Mouse (Mus musculus): ENCODE measurements at regions not wholly inside any gene's neighbourhood (a gene's known extent, or its start where the extent isn't known, plus 50 kb on each side); places are given as distances from the start of the nearest gene placed in this dataset.

GRCm38 (mm10) chr12:27977548-27978256 lies 574.5 kb downstream of the Dcdc2c start:
- no peak overlapping the region for H3K4me2 ChIP-seq
- H3K27ac ChIP-seq (ENCODE audit: low read depth, low read length), result no peak overlapping the region; the same call in 1 of the 2 replicates
- H3K9ac ChIP-seq (ENCODE audit: low read length), result no peak overlapping the region
- WGBS, result 57% methylated on average over 9 of the region's 9 CpGs
- H3K36me3 ChIP-seq (ENCODE audit: control insufficient read depth, insufficient read depth, low read length), result no peaks in the 10 kb centered on the region
- ATAC-seq (ENCODE audit: low FRiP score) (no peak), DNase-seq (ENCODE audit: low spot score, missing footprints) (peak; percentile 87)
- no peak overlapping the region for H3K4me3 ChIP-seq (ENCODE audit: low read depth, low read length)
- no peaks in the 10 kb centered on the region for H3K27me3 ChIP-seq (ENCODE audit: control insufficient read depth, insufficient read depth, low read length)
- no peaks in the 10 kb centered on the region for H3K9me3 ChIP-seq (ENCODE audit: control insufficient read depth, low read length)
- peaks cover 13% of the 10 kb centered on the region for H3K4me1 ChIP-seq (ENCODE audit: control insufficient read depth, insufficient read depth, low read length)

DNA sequence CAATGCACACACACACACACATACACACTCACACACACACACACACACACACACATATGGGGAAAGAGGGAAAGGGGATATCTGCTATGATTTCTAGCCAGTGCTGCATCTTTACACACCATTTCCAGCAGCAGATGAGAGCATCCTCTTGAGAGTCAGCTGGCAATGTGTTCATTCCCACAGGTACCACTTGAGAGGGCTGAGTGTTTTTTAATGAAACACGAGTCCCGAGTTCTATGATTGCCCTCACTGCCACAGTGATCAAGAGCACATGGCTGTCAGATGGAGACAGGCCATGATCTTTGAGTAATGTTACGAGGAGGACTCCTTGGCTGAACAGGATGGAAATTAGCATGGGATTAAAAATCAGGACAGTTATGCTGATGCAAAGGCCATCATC lies 589.3 kb downstream of the Dcdc2c start:
- no peak overlapping the region for H3K4me2 ChIP-seq
- H3K4me1 ChIP-seq (ENCODE audit: control insufficient read depth, insufficient read depth, low read length), result no peaks in the 10 kb centered on the region
- 68% methylated on average over 3 of the region's 3 CpGs for WGBS
- DNase-seq (ENCODE audit: low spot score, missing footprints) (no peak), ATAC-seq (ENCODE audit: low FRiP score) (no peak)
- H3K36me3 ChIP-seq (ENCODE audit: control insufficient read depth, insufficient read depth, low read length), result no peaks in the 10 kb centered on the region
- no peaks in the 10 kb centered on the region for H3K9me3 ChIP-seq (ENCODE audit: control insufficient read depth, low read length)
- H3K9ac ChIP-seq (ENCODE audit: low read length), result no peak overlapping the region
- H3K27me3 ChIP-seq (ENCODE audit: control insufficient read depth, insufficient read depth, low read length), result no peaks in the 10 kb centered on the region
- no peak overlapping the region for H3K27ac ChIP-seq (ENCODE audit: low read depth, low read length)
- H3K4me3 ChIP-seq (ENCODE audit: low read depth, low read length), result no peak overlapping the region

DNA sequence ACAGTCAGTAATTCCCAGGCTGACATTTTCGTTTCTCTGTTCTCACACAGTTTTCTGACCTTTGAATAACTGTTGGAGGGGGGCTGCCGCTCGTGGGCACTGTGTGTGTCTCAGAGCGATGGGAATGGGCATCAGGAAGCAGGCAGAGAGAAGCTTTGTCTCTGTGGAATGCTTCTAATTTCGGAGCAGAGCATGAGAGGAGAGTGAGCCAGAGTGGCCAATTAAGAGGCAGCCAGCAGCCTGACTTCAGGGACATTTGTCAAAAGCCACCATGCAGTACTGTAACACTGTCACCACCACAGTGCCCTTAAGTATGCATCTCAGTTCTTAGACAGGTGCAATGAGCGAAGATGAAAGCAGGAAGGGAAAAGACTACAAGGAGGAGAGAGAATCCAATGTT lies 592.1 kb downstream of the Dcdc2c start:
- ATAC-seq (ENCODE audit: low FRiP score) (no peak), DNase-seq (ENCODE audit: low spot score, missing footprints) (no peak)
- Histone ChIP-seq H3K36me3 (ENCODE audit: control insufficient read depth, insufficient read depth, low read length) (no peaks in the 10 kb centered on the region), H3K27ac (ENCODE audit: low read depth, low read length) (no peak overlapping the region), H3K27me3 (ENCODE audit: control insufficient read depth, insufficient read depth, low read length) (no peaks in the 10 kb centered on the region), H3K4me3 (ENCODE audit: low read depth, low read length) (no peak overlapping the region), H3K9ac (ENCODE audit: low read length) (no peak overlapping the region), H3K4me1 (ENCODE audit: control insufficient read depth, insufficient read depth, low read length) (no peaks in the 10 kb centered on the region), H3K9me3 (ENCODE audit: control insufficient read depth, low read length) (no peaks in the 10 kb centered on the region), H3K4me2 (no peak overlapping the region)
- 60% methylated on average over 6 of the region's 6 CpGs for WGBS

DNA sequence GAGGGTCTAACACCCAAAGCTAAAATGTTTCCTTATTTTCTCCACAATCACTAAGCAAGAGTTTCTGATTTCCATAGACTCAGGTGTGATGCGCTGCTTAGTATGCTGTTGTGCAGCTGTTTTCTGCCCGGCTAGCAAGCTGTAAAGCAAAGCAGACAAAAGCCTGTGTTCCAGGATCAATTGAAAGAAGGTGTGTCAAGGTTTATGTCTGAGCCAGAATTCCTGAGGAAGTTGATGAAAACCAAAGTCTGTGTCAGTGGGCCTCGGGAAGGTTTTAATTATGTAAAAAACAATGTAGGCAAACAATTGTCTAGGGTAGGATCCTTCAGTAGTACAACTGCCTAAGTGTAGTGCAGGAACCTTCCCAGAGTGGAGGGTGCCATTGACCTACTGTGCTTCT lies 604.6 kb downstream of the Dcdc2c start:
- no peak overlapping the region for H3K4me2 ChIP-seq
- WGBS, result 76% methylated on average over 3 of the region's 3 CpGs
- ATAC-seq (ENCODE audit: low FRiP score), result no peak

GRCm38 (mm10) chr12:27946866-27947459 lies 604.6 kb upstream of the Sox11 start:
- H3K4me3 ChIP-seq (ENCODE audit: low read depth, low read length), result no peak overlapping the region
- H3K36me3 ChIP-seq (ENCODE audit: control insufficient read depth, insufficient read depth, low read length), result no peaks in the 10 kb centered on the region
- no peak overlapping the region for H3K4me2 ChIP-seq
- WGBS, result 58% methylated on average over 7 of the region's 7 CpGs
- no peak for ATAC-seq (ENCODE audit: low FRiP score)
- no peak overlapping the region for H3K9ac ChIP-seq (ENCODE audit: low read length)
- H3K27me3 ChIP-seq (ENCODE audit: control insufficient read depth, insufficient read depth, low read length), result no peaks in the 10 kb centered on the region
- no peak overlapping the region for H3K27ac ChIP-seq (ENCODE audit: low read depth, low read length)
- no peak for DNase-seq (ENCODE audit: low spot score, missing footprints)
- H3K4me1 ChIP-seq (ENCODE audit: control insufficient read depth, insufficient read depth, low read length), result peaks cover 2% of the 10 kb centered on the region
- H3K9me3 ChIP-seq (ENCODE audit: control insufficient read depth, low read length), result no peaks in the 10 kb centered on the region

More for the DNA sequence above, 604.6 kb downstream of the Dcdc2c start:
- H3K9me3 ChIP-seq (ENCODE audit: control insufficient read depth, low read length), result no peaks in the 10 kb centered on the region
- peaks cover 2% of the 10 kb centered on the region for H3K4me1 ChIP-seq (ENCODE audit: control insufficient read depth, insufficient read depth, low read length)
- H3K4me3 ChIP-seq (ENCODE audit: low read depth, low read length), result no peak overlapping the region
- no peak for DNase-seq (ENCODE audit: low spot score, missing footprints)
- no peaks in the 10 kb centered on the region for H3K27me3 ChIP-seq (ENCODE audit: control insufficient read depth, insufficient read depth, low read length)
- no peak overlapping the region for H3K27ac ChIP-seq (ENCODE audit: low read depth, low read length)
- no peak overlapping the region for H3K9ac ChIP-seq (ENCODE audit: low read length)
- no peaks in the 10 kb centered on the region for H3K36me3 ChIP-seq (ENCODE audit: control insufficient read depth, insufficient read depth, low read length)

DNA sequence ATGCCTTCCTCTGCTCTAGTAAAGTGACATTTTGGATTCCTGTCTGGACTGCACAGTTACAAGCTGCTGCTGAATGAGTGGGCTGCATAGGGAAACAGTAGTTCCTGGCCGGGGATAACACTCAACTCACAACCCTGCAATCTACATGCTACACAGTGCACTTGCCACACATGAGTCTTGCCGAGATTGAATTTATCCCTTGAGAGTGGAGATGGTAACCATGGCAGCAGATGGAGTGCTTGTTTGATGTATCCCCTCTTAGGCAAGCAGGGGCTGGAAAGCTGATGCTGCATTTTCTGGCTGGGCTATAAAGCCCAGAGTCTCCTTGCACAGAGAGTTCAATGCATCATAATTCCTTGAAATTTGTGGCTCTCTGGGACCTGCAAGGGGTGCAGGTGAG lies 603.0 kb upstream of the Sox11 start:
- Histone ChIP-seq H3K36me3 (ENCODE audit: control insufficient read depth, insufficient read depth, low read length) (no peaks in the 10 kb centered on the region), H3K9ac (ENCODE audit: low read length) (no peak overlapping the region), H3K27me3 (ENCODE audit: control insufficient read depth, insufficient read depth, low read length) (no peaks in the 10 kb centered on the region), H3K4me2 (no peak overlapping the region), H3K4me1 (ENCODE audit: control insufficient read depth, insufficient read depth, low read length) (peaks cover 2% of the 10 kb centered on the region), H3K27ac (ENCODE audit: low read depth, low read length) (no peak overlapping the region), H3K4me3 (ENCODE audit: low read depth, low read length) (no peak overlapping the region), H3K9me3 (ENCODE audit: control insufficient read depth, low read length) (no peaks in the 10 kb centered on the region)
- peak; percentile 75 for ATAC-seq (ENCODE audit: low FRiP score)
- 58% methylated on average over 2 of the region's 2 CpGs for WGBS
- DNase-seq (ENCODE audit: low spot score, missing footprints), result peak; percentile 87

DNA sequence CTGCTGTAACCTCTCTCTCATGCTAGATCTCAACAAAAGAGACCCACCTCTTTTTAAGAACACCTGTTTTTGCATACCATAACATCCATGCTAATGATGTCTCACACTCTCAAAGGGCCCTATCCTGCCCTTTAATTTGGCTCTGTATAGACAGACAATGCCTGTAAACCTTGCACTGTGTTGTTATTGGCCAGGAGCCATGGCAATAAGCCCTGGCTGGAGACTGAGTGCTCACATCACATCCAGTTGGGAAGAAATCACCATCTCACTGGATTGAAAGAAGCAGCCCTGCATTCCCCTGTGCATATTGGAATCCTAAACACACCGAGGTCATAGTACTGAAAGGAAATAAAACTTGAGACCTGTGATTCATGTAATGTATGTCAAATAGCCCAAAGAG lies 598.7 kb upstream of the Sox11 start:
- Histone ChIP-seq H3K27ac (ENCODE audit: low read depth, low read length) (no peak overlapping the region), H3K4me1 (ENCODE audit: control insufficient read depth, insufficient read depth, low read length) (peaks cover 2% of the 10 kb centered on the region), H3K36me3 (ENCODE audit: control insufficient read depth, insufficient read depth, low read length) (no peaks in the 10 kb centered on the region), H3K9ac (ENCODE audit: low read length) (no peak overlapping the region), H3K4me2 (no peak overlapping the region), H3K9me3 (ENCODE audit: control insufficient read depth, low read length) (no peaks in the 10 kb centered on the region), H3K4me3 (ENCODE audit: low read depth, low read length) (no peak overlapping the region), H3K27me3 (ENCODE audit: control insufficient read depth, insufficient read depth, low read length) (no peaks in the 10 kb centered on the region)
- ATAC-seq (ENCODE audit: low FRiP score) (no peak), DNase-seq (ENCODE audit: low spot score, missing footprints) (no peak)
- 83% methylated on average over 1 of the region's 1 CpGs for WGBS

DNA sequence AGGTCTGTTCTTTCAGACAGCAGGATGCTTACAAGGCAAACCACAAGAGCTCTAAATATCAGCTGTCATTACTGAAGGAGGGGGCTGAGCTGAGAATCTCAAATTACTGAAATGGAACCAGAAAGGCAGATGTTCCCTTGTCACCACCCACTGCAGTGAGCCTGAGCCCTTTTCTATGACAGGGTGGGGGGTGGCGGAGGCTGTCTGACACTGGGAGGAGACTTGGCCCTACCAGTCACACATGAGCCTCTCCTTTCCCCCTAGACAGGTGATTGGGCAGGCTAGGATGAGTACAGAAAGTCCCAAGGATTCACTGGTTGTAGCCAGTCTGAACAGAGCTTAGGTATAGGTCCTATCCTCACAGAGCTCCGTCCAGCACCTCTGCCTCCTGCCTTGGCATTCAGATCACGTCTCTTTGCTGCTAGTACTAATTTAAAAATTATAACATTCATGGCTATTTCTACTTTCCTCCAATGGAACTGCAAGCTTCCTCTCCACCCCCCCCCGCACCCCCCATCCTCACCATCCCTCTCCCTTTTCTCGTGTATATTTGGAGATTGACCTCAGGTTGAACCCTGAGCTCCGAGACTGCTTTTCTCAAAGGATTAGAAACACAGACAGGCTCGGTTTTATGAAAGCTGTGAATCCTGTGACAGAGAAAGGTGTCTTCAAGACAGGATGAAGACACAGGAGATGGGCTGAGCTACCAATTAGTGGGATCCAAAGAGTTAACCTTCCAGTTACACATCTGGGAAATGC lies 590.2 kb upstream of the Sox11 start:
- peak; percentile 48; the same call in 1 of the 2 replicates for ATAC-seq (ENCODE audit: low FRiP score)
- Histone ChIP-seq H3K27ac (ENCODE audit: low read depth, low read length) (no peak overlapping the region), H3K4me2 (no peak overlapping the region), H3K9ac (ENCODE audit: low read length) (no peak overlapping the region; the same call in 1 of the 2 replicates), H3K9me3 (ENCODE audit: control insufficient read depth, low read length) (no peaks in the 10 kb centered on the region), H3K27me3 (ENCODE audit: control insufficient read depth, insufficient read depth, low read length) (no peaks in the 10 kb centered on the region), H3K4me1 (ENCODE audit: control insufficient read depth, insufficient read depth, low read length) (peaks cover 8% of the 10 kb centered on the region), H3K36me3 (ENCODE audit: control insufficient read depth, insufficient read depth, low read length) (no peaks in the 10 kb centered on the region), H3K4me3 (ENCODE audit: low read depth, low read length) (no peak overlapping the region)
- WGBS, result 38% methylated on average over 7 of the region's 7 CpGs
- DNase-seq (ENCODE audit: low spot score, missing footprints), result no peak

DNA sequence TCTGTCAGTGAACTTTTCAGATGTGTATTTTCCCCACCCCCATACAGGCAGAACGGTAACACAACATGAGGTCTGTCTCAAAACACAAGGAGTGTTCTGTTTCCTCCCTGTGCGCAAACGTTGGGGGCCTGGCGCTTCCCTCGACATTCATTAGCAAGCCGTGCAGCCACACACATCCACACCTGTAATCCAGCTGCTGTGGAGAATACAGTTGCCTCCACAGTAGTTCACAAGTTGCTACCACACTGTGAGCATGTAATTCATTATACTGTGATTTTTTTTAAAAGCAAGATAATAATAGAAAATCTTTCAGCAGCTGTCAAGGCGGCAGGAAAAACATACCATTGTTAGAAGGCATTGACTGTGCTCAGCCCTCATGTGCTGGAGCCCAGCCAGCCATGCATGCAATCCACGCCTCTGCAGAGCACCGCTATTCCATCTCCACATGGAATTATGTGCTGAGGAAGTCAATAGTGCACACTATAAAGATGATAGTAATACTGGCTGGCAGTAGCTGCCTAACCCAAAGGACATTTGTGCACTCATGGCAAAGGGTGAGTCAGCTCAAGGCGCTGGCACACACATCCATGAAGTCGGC lies 586.1 kb upstream of the Sox11 start:
- WGBS, result 72% methylated on average over 11 of the region's 11 CpGs
- no peaks in the 10 kb centered on the region for H3K27me3 ChIP-seq (ENCODE audit: control insufficient read depth, insufficient read depth, low read length)
- no peaks in the 10 kb centered on the region for H3K9me3 ChIP-seq (ENCODE audit: control insufficient read depth, low read length)
- no peak overlapping the region for H3K27ac ChIP-seq (ENCODE audit: low read depth, low read length)
- no peak for DNase-seq (ENCODE audit: low spot score, missing footprints)
- H3K4me1 ChIP-seq (ENCODE audit: control insufficient read depth, insufficient read depth, low read length), result peaks cover 8% of the 10 kb centered on the region
- no peak for ATAC-seq (ENCODE audit: low FRiP score)
- H3K4me3 ChIP-seq (ENCODE audit: low read depth, low read length), result no peak overlapping the region
- no peak overlapping the region for H3K4me2 ChIP-seq
- H3K9ac ChIP-seq (ENCODE audit: low read length), result no peak overlapping the region
- no peaks in the 10 kb centered on the region for H3K36me3 ChIP-seq (ENCODE audit: control insufficient read depth, insufficient read depth, low read length)
